Comparison of ENCODE assay signal across 7 mouse cellular contexts in the genomic region with DNA sequence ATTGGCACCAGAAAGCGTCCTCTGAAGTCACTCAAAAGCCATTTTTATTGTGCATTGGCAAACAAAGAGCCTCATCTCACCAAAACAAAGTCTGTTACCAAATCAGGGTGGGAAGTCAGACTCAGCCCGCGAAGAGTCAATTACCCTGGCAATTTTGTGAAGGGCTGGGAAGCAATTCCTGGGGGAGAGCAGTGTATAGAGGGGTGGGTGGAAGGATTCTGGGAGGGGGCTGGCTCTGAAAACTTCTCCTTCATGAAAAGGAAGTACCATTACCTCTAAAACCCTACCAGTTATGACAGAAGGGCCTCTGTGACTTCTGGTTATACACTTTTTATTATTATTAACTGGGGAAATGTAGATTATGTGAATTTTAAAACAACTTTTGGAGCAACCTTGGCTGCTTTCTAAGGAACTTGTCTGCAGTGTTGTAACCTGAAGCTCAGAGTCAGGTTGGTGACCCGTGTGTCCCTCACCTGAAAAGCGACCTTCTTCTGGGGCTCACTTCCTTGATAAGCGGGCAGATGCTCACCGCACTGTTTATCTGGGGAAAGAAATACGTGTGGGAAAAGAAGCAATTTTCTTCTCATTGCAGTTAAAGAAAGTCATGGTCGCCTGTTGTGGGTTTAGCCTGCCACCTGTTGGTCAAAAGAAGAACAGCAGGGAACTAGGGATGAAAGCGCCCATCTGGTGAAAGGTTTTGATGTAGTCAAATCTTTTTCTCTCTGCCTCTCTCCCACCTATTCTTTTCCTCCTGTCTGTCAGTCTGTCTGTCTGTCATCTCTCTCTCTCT. TPM values are rescaled to one million over a fixed set of nuclear protein-coding genes. Genes with fewer than 3 reads are reported as not detected.
A peak's percentile ranks its signal among the peaks of the same experiment; 100 is the strongest.
DNase-seq lines count a peak whose midpoint lies in the region; ATAC-seq lines count a peak whose summit lies in the region.

No protein-coding gene starts in this region.

- no peaks in the 10 kb centered on the region for H3K9me3 ChIP-seq in megakaryocyte, embryonic 14.5 days

- H3K4me3 ChIP-seq in megakaryocyte, embryonic 14.5 days (replicated peaks): peak overlapping the region; percentile 81

- intact Hi-C loops in left cerebral cortex, postnatal 10 days (cut with DNase I): loop anchor here (1.0 to 5.0 kb wide), 3 partner anchors 72 to 232 kb away; a partner anchor contains a TSS

- DNase-seq in T-cell, adult 2 months (ENCODE audit: low spot score): peak; percentile 73
- DNase-seq in cerebellum, adult 9-10 months: peak; percentile 82
- DNase-seq in gastrocnemius, adult 8-10 months (ENCODE audit: low spot score in 2 of 2): peak; percentile 43 to 45
- DNase-seq in left cerebral cortex, postnatal 10 days (ENCODE audit: extremely low spot score in 1 of 2, low spot score in 2 of 2): peak; percentile 56 to 77
- peak; percentile 49 for DNase-seq in right cerebral cortex, postnatal 25 days

- H3K4me1 ChIP-seq in megakaryocyte, embryonic 14.5 days: peaks cover 24% of the 10 kb centered on the region

- peak; percentile 46 for ATAC-seq in inflammation-experienced regulatory T-cells, adult 6 months

- H3K36me3 ChIP-seq in megakaryocyte, embryonic 14.5 days (replicated peaks; ENCODE audit: low read length): no peaks in the 10 kb centered on the region

- H3K27me3 ChIP-seq in megakaryocyte, embryonic 14.5 days (replicated peaks): peaks cover 4% of the 10 kb centered on the region

RNA-seq across cellular contexts. Expression of a gene that starts 58.1 kb away (rescaled TPM):
- 1 to 10 TPM; 3.3 to 4.7 (median 4.0) TPM for total RNA-seq in gastrocnemius, adult 8-10 months (2022)
- polyA plus RNA-seq in inflammation-experienced regulatory T-cells, adult 6 months (2017; shearing (Covaris generic)): 100 to 1,000 TPM in 1 of 3 experiments, 10 to 100 TPM in 2; 88.8 to 145 (median 91.9) TPM
- 10 to 100 TPM; 11.0 to 15.2 TPM for total RNA-seq in left cerebral cortex, postnatal 10 days (2021)
- 35.6 and 41.3 TPM in 2 replicates for polyA plus RNA-seq in megakaryocyte, embryonic 14.5 days (2012; ENCODE audit: insufficient read depth, low replicate concordance)

Comparison
In these comparisons a context has a peak if more than half of its experiments do, and no peak if none do; other contexts are left out.
1. Peak in every context shown above with its lines: DNase-seq, ATAC-seq and H3K4me3 ChIP-seq.